Mouse (Mus musculus): ENCODE measurements at regions not wholly inside any gene's neighbourhood (a gene's known extent, or its start where the extent isn't known, plus 50 kb on each side); places are given as distances from the start of the nearest gene placed in this dataset.

DNA sequence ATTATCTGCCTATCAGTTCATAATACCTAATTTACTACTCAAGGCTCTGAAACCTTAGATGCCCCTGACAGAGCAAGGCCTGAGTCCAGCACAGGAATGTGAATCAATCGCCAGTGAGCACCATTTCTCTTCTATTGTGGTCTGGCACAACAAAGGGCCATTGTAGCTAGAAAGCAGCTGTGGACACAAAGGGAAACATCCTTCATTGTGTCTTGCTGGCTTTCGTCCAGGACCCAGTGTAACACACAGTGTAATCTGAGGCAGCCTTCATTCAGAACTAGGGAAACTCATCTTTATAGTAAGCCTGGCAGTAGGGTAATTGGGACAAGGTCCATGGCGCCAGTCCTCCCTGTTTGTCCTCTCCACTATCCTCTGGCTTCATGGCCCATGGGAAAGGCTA, 201.1 kb upstream of the Apob start:
- Histone ChIP-seq H3K36me3 (ENCODE audit: control insufficient read depth, insufficient read depth, low read length) (no peaks in the 10 kb centered on the region), H3K4me1 (ENCODE audit: control insufficient read depth, insufficient read depth, insufficient read length, low read length) (peaks cover 3% of the 10 kb centered on the region; the same call in 1 of the 2 replicates), H3K27ac (ENCODE audit: insufficient read depth, low read depth, low read length) (no peak overlapping the region), H3K27me3 (ENCODE audit: control insufficient read depth, insufficient read depth, low read length) (no peaks in the 10 kb centered on the region), H3K4me3 (ENCODE audit: low read depth, low read length) (no peak overlapping the region)
- TF ChIP-seq CTCF (IDR thresholded peaks at IDR 0.05; ENCODE audit: extremely low read depth, insufficient read length, insufficient replicate concordance, low read depth, low read length) (no peak), POLR2A (IDR thresholded peaks at IDR 0.05; ENCODE audit: low read depth, low read length) (no peak)
- WGBS = 63% methylated on average over 3 of the region's 3 CpGs

DNA sequence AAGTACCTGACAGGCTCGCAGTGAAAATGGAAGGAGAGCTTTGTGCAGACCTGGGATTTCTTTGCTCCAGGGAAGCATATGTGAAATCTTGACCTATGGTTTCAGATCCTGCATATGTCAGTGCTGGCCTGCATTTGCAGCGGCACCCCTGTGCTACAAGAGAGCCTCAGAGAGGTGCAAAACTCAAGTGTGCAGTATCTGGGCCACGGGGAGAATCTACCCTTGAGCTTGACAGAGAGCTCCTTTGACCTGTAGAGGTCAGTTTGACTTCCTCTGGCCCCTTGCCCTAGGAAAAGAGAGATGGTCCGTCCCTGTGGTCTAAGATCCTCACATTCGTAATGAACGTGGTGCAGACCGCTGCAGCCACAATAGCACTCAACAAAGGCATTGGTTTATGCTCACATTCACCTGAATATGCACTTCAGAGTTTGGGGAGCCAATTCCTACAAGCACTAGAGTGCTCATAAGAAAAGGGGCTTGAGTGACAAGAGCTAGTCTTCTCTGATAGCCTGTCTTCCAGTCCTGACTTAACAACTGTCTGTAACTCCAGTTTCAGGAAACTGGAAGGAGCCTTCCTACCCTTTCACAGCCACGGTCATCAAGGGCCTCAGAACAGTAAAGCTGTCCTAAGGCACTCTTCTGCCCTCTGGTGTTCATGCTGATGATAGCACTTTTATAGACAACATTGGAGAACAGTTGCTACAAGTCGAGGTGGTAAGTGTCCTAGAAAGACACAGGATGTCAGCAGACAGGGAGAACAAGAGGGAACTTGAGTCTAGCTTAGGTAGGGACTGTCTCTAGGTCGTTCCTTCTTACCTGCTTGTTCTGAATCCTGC, 200.0 kb upstream of the Apob start:
- no peaks in the 10 kb centered on the region for H3K27me3 ChIP-seq (ENCODE audit: control insufficient read depth, insufficient read depth, low read length)
- H3K27ac ChIP-seq (ENCODE audit: insufficient read depth, low read depth, low read length) = no peak overlapping the region
- TF ChIP-seq CTCF (IDR thresholded peaks at IDR 0.05; ENCODE audit: extremely low read depth, insufficient read length, insufficient replicate concordance, low read depth, low read length) (no peak), POLR2A (IDR thresholded peaks at IDR 0.05; ENCODE audit: low read depth, low read length) (no peak)
- 63% methylated on average over 10 of the region's 10 CpGs for WGBS
- H3K4me1 ChIP-seq (ENCODE audit: control insufficient read depth, insufficient read depth, insufficient read length, low read length) = peaks cover 3% of the 10 kb centered on the region; the same call in 1 of the 2 replicates
- H3K36me3 ChIP-seq (ENCODE audit: control insufficient read depth, insufficient read depth, low read length) = no peaks in the 10 kb centered on the region
- peak overlapping the region; percentile 32; the same call in 1 of the 2 replicates for H3K4me3 ChIP-seq (ENCODE audit: low read depth, low read length)

DNA sequence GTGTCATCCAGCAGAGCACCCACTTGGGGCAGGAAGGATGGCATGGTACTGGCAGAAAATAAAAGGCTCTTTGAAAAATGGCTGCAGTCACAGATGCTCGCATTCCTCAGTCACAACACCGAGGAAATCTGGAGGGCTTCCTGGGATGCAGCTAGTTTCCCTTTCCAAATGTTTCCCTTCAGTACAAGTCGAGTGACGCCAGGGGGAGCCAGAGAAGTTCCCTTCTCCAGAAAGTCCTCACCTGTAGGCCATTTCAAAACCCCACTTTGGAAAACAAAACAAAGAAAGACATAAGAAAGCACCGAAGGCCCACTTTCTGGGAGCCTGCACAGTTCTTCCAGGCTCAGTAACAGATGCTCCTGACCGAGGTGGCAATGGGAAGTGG, 199.4 kb upstream of the Apob start:
- WGBS = 51% methylated on average over 6 of the region's 6 CpGs
- Histone ChIP-seq H3K4me1 (ENCODE audit: control insufficient read depth, insufficient read depth, insufficient read length, low read length) (peaks cover 3% of the 10 kb centered on the region; the same call in 1 of the 2 replicates), H3K4me3 (ENCODE audit: low read depth, low read length) (peak overlapping the region; percentile 32; the same call in 1 of the 2 replicates), H3K27ac (ENCODE audit: insufficient read depth, low read depth, low read length) (no peak overlapping the region), H3K36me3 (ENCODE audit: control insufficient read depth, insufficient read depth, low read length) (no peaks in the 10 kb centered on the region), H3K27me3 (ENCODE audit: control insufficient read depth, insufficient read depth, low read length) (no peaks in the 10 kb centered on the region)
- TF ChIP-seq POLR2A (IDR thresholded peaks at IDR 0.05; ENCODE audit: low read depth, low read length) (no peak), CTCF (IDR thresholded peaks at IDR 0.05; ENCODE audit: extremely low read depth, insufficient read length, insufficient replicate concordance, low read depth, low read length) (peak; percentile 43; the same call in 1 of the 2 replicates)

DNA sequence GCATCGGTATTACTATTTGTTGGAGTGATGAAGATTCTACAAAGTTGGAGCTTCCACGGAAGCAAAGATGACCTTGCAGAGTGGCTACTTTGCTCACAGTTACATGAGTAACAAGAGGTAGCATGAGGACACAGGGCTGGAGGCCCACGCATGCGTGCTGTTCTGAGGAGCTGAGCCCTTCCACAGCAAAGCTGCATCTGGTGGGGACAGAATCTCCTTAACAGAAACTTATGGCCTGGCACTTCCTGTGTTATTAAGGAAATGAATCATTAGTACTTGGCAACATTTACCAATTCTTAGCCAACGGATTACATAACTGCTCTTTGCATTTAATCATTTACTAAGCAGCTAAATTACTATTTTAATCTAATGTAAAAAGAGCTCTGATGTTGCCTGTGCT, 160.8 kb upstream of the Apob start:
- no peaks in the 10 kb centered on the region for H3K36me3 ChIP-seq (ENCODE audit: control insufficient read depth, insufficient read depth, low read length)
- 17% methylated on average over 5 of the region's 5 CpGs for WGBS
- peaks cover 14% of the 10 kb centered on the region; the same call in 1 of the 2 replicates for H3K4me1 ChIP-seq (ENCODE audit: control insufficient read depth, insufficient read depth, insufficient read length, low read length)
- no peaks in the 10 kb centered on the region for H3K27me3 ChIP-seq (ENCODE audit: control insufficient read depth, insufficient read depth, low read length)
- H3K27ac ChIP-seq (ENCODE audit: insufficient read depth, low read depth, low read length) = peak overlapping the region; percentile 26; the same call in 1 of the 2 replicates
- TF ChIP-seq POLR2A (IDR thresholded peaks at IDR 0.05; ENCODE audit: low read depth, low read length) (no peak), CTCF (IDR thresholded peaks at IDR 0.05; ENCODE audit: extremely low read depth, insufficient read length, insufficient replicate concordance, low read depth, low read length) (no peak)
- H3K4me3 ChIP-seq (ENCODE audit: low read depth, low read length) = no peak overlapping the region

DNA sequence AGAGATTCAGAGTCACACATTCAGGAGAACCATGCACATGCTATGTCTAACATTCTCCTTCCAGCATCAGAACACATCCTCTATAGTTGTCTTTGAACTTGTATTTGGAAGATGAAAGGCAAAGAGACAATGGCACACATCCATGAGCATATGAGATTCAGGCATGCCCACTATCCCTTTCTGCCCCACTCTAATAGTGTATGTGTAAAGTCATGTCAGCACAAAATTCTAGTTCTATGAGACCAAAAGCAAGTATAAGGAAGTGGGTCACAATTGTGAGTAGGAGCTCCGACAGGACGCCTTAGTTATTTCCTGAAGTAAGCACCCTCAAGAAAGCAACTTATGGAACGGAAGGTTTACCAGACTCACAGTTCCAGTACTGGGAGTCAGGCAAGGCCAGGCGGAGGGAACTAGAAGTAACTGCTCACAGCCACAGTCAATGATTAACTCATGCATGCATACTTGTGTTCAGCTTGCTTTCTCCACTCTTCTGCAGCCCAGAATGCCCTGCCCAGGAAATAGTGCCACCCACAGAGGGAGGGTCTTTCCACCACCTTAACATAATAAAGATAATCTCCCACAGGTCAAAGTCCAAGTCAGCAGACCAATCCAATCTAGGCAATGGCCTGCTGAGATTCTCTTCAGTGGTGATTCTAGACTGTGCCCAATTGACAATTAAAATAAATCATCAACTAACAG, 157.3 kb upstream of the Apob start:
- H3K4me3 ChIP-seq (ENCODE audit: low read depth, low read length) = no peak overlapping the region
- TF ChIP-seq POLR2A (IDR thresholded peaks at IDR 0.05; ENCODE audit: low read depth, low read length) = no peak
- no peak for TF ChIP-seq CTCF (IDR thresholded peaks at IDR 0.05; ENCODE audit: extremely low read depth, insufficient read length, insufficient replicate concordance, low read depth, low read length)
- peaks cover 14% of the 10 kb centered on the region; the same call in 1 of the 2 replicates for H3K4me1 ChIP-seq (ENCODE audit: control insufficient read depth, insufficient read depth, insufficient read length, low read length)
- H3K27ac ChIP-seq (ENCODE audit: insufficient read depth, low read depth, low read length) = peak overlapping the region; percentile 60
- 29% methylated on average over 4 of the region's 4 CpGs for WGBS
- H3K27me3 ChIP-seq (ENCODE audit: control insufficient read depth, insufficient read depth, low read length) = no peaks in the 10 kb centered on the region
- H3K36me3 ChIP-seq (ENCODE audit: control insufficient read depth, insufficient read depth, low read length) = no peaks in the 10 kb centered on the region

DNA sequence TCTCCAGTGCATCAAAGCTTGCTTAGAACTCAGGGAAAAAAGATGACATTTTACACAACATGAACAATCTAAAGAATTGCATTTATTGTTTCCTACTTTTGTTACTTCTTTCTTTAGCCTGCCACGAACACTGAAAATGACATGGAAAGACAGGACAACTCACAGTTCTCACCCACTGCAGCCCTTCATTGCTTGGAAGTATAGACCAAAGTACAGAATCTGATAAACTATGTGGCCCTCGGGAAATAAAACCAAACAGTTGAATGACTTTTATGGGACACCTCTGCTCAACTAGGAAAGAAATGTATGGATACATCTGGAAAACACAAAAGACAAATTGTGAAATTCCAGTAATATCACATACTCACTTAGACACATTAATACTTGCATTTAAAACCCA, 156.7 kb upstream of the Apob start:
- WGBS = 30% methylated on average over 2 of the region's 2 CpGs
- H3K27ac ChIP-seq (ENCODE audit: insufficient read depth, low read depth, low read length) = peak overlapping the region; percentile 77

DNA sequence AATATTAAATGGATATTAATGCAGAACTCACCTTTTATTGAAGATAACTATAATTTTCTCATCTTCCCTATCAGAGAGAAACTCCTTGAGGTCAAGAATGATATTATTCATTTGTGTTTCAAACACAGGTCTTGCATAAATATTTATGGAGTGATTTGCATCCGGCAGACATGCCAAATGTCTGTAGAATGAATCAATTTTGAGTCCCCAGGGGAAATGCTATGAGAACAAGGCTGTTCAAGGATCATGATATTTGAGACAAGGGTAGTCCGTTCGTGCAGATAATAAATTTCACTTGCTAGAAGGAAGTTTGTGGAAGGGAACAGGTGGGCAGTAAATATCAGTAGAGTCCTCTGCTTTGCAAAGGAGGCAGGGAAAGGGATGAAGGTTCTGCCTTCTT, 141.7 kb upstream of the Apob start:
- Histone ChIP-seq H3K4me1 (ENCODE audit: control insufficient read depth, insufficient read depth, insufficient read length, low read length) (no peaks in the 10 kb centered on the region), H3K36me3 (ENCODE audit: control insufficient read depth, insufficient read depth, low read length) (no peaks in the 10 kb centered on the region), H3K4me3 (ENCODE audit: low read depth, low read length) (no peak overlapping the region), H3K27ac (ENCODE audit: insufficient read depth, low read depth, low read length) (no peak overlapping the region), H3K27me3 (ENCODE audit: control insufficient read depth, insufficient read depth, low read length) (no peaks in the 10 kb centered on the region)
- 51% methylated on average over 3 of the region's 3 CpGs for WGBS
- TF ChIP-seq CTCF (IDR thresholded peaks at IDR 0.05; ENCODE audit: extremely low read depth, insufficient read length, insufficient replicate concordance, low read depth, low read length) = no peak
- TF ChIP-seq POLR2A (IDR thresholded peaks at IDR 0.05; ENCODE audit: low read depth, low read length) = no peak

More for the DNA sequence above, 156.7 kb upstream of the Apob start:
- H3K36me3 ChIP-seq (ENCODE audit: control insufficient read depth, insufficient read depth, low read length) = no peaks in the 10 kb centered on the region
- H3K4me1 ChIP-seq (ENCODE audit: control insufficient read depth, insufficient read depth, insufficient read length, low read length) = peaks cover 14% of the 10 kb centered on the region; the same call in 1 of the 2 replicates
- no peak for TF ChIP-seq POLR2A (IDR thresholded peaks at IDR 0.05; ENCODE audit: low read depth, low read length)
- no peak for TF ChIP-seq CTCF (IDR thresholded peaks at IDR 0.05; ENCODE audit: extremely low read depth, insufficient read length, insufficient replicate concordance, low read depth, low read length)
- H3K4me3 ChIP-seq (ENCODE audit: low read depth, low read length) = no peak overlapping the region
- H3K27me3 ChIP-seq (ENCODE audit: control insufficient read depth, insufficient read depth, low read length) = no peaks in the 10 kb centered on the region

All from small intestine, adult 2 months (tissue).